Mouse (Mus musculus): ENCODE measurements around the gene Usf3. TPM values are rescaled to one million over a fixed set of nuclear protein-coding genes. Genes with fewer than 3 reads are reported as not detected.

Usf3 gene
- polyA plus RNA-seq, 1 experiment from 2014 or later, result 4.1 TPM

GRCm38 (mm10) chr16:44165182-44165581 lies 7.9 kb upstream of the Usf3 start:
- H3K9me3 ChIP-seq (ENCODE audit: control insufficient read depth, low read length), result no peaks in the 10 kb centered on the region
- no peaks in the 10 kb centered on the region for H3K4me1 ChIP-seq (ENCODE audit: control insufficient read depth, insufficient read depth, low read length)
- DNase-seq (ENCODE audit: low spot score, missing footprints), result peak; percentile 79
- H3K4me2 ChIP-seq, result no peak overlapping the region
- H3K4me3 ChIP-seq (ENCODE audit: low read depth, low read length), result no peak overlapping the region
- WGBS, result 69% methylated on average over 3 of the region's 3 CpGs
- no peaks in the 10 kb centered on the region for H3K36me3 ChIP-seq (ENCODE audit: control insufficient read depth, insufficient read depth, low read length)
- H3K27ac ChIP-seq (ENCODE audit: low read depth, low read length), result no peak overlapping the region
- no peak overlapping the region for H3K9ac ChIP-seq (ENCODE audit: low read length)
- ATAC-seq (ENCODE audit: low FRiP score), result no peak
- H3K27me3 ChIP-seq (ENCODE audit: control insufficient read depth, insufficient read depth, low read length), result no peaks in the 10 kb centered on the region

- no peak for ATAC-seq (ENCODE audit: low FRiP score)
Observed at GRCm38 (mm10) chr16:44168990-44169389, 4.1 kb upstream of the Usf3 start.

DNA sequence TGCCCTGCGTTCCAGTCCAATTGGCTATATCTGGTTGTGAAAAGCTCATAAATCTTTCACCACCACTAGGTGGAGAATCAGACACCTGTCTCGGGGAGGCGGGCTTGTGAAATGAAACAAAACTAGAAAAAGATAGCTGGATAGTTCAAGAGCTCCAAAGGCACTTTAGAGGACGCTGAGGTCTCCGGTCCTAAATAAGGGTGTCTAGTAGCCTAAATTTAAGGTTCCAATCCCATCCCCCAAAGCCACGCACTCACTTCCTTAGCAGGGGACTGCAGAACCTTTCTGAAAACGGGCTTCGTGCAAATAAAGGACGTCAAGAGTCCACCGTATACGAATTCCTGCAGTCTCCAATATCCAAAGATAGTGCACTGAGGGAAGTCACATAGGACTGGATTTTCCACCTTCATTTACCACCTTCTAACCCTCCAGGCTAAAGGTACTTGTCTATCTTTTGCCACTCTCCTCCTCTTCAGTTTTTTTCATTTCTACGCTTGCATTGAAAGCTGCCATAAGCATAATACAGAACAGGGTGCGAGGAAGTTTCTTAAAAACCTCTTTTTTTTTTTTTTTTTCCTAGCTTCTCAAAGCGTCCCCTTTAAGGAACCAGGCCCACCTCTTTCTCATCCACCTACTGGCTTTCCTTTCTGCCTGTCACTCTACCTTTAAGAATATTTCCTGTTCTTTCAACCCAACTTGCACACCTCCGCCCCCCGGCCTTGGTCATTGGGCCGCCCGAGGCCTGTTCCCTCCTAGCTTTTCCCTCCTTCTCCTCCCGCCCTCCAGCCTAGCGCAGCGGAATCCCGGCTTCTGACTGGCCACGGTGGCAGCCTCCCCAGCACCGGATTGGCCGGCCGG lies 520 bp upstream of the Usf3 start:
- peak overlapping the region; percentile 55; the same call in 1 of the 2 replicates for H3K27ac ChIP-seq (ENCODE audit: low read depth, low read length)
- H3K4me2 ChIP-seq, result peak overlapping the region; percentile 77
- H3K36me3 ChIP-seq (ENCODE audit: control insufficient read depth, insufficient read depth, low read length), result no peaks in the 10 kb centered on the region
- H3K27me3 ChIP-seq (ENCODE audit: control insufficient read depth, insufficient read depth, low read length), result no peaks in the 10 kb centered on the region
- H3K4me3 ChIP-seq (ENCODE audit: low read depth, low read length), result peak overlapping the region; percentile 90
- H3K4me1 ChIP-seq (ENCODE audit: control insufficient read depth, insufficient read depth, low read length), result peaks cover 6% of the 10 kb centered on the region
- WGBS, result under 1% methylated on average over 26 of the region's 26 CpGs
- no peaks in the 10 kb centered on the region for H3K9me3 ChIP-seq (ENCODE audit: control insufficient read depth, low read length)
- H3K9ac ChIP-seq (ENCODE audit: low read length), result peak overlapping the region; percentile 74
- ATAC-seq (ENCODE audit: low FRiP score), result peak; percentile 100
- DNase-seq (ENCODE audit: low spot score, missing footprints), result peak; percentile 98

More at GRCm38 (mm10) chr16:44168990-44169389, 4.1 kb upstream of the Usf3 start:
- Histone ChIP-seq H3K9me3 (ENCODE audit: control insufficient read depth, low read length) (no peaks in the 10 kb centered on the region), H3K27me3 (ENCODE audit: control insufficient read depth, insufficient read depth, low read length) (no peaks in the 10 kb centered on the region), H3K9ac (ENCODE audit: low read length) (no peak overlapping the region), H3K4me1 (ENCODE audit: control insufficient read depth, insufficient read depth, low read length) (peaks cover 2% of the 10 kb centered on the region), H3K27ac (ENCODE audit: low read depth, low read length) (no peak overlapping the region), H3K4me2 (no peak overlapping the region), H3K36me3 (ENCODE audit: control insufficient read depth, insufficient read depth, low read length) (no peaks in the 10 kb centered on the region), H3K4me3 (ENCODE audit: low read depth, low read length) (no peak overlapping the region)
- DNase-seq (ENCODE audit: low spot score, missing footprints), result peak; percentile 53
- 93% methylated on average over 4 of the region's 4 CpGs for WGBS

DNA sequence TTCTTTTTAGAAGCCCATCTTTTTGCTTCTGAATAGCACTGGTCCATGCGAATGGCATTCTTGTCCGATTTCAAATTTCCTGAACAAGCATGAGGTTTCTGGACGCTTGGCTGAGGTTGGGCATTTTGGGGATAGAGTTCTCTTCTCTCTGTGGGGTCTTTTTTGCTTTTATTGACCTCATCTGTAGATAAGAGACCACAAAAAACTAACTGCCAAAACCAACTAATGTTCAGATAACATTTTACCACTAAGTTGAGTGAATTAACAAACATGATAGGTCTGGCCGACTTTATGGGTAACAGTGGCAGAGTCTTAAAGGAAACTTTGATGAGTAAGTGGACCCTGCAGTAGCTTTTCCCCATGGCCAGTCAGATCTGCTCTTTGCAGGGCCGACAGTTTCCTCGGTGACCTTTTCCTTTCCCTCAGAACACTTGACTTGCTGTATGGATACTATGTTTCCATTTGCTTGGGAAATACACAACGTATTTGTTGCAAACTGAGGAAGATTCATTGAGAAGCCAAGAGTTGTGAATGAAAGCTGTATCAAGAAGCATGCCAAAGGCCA lies 1.0 kb downstream of the Usf3 start:
- no peaks in the 10 kb centered on the region for H3K27me3 ChIP-seq (ENCODE audit: control insufficient read depth, insufficient read depth, low read length)
- peak overlapping the region; percentile 96 for H3K9ac ChIP-seq (ENCODE audit: low read length)
- no peak for ATAC-seq (ENCODE audit: low FRiP score)
- no peaks in the 10 kb centered on the region for H3K36me3 ChIP-seq (ENCODE audit: control insufficient read depth, insufficient read depth, low read length)
- no peak for DNase-seq (ENCODE audit: low spot score, missing footprints)
- H3K4me3 ChIP-seq (ENCODE audit: low read depth, low read length), result peak overlapping the region; percentile 90
- no peak overlapping the region; the same call in 1 of the 2 replicates for H3K27ac ChIP-seq (ENCODE audit: low read depth, low read length)
- WGBS, result 31% methylated on average over 7 of the region's 7 CpGs
- peak overlapping the region; percentile 72 for H3K4me2 ChIP-seq
- peaks cover 6% of the 10 kb centered on the region for H3K4me1 ChIP-seq (ENCODE audit: control insufficient read depth, insufficient read depth, low read length)
- no peaks in the 10 kb centered on the region for H3K9me3 ChIP-seq (ENCODE audit: control insufficient read depth, low read length)

DNA sequence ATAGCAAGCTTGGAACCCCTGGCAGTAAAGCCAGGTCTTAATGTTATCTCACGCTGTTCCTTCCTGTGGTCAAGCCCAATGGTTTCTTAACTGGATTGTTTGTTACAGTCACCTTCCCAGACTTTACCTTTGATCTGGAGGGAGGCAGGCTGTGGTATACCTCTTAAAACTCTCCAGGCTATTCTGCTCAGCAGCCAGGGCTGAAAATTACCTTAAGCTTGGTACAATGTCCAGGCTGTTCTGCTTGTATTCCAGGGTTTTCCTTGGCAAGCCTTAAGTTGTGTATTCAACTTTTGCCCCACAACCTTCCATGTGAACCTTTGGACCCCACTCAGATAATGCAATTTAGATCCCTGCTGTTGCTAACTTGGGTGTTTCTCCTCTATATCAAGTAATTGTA lies 2.0 kb downstream of the Usf3 start:
- Histone ChIP-seq H3K4me1 (ENCODE audit: control insufficient read depth, insufficient read depth, low read length) (peaks cover 6% of the 10 kb centered on the region), H3K4me2 (no peak overlapping the region), H3K9me3 (ENCODE audit: control insufficient read depth, low read length) (no peaks in the 10 kb centered on the region), H3K27ac (ENCODE audit: low read depth, low read length) (no peak overlapping the region), H3K9ac (ENCODE audit: low read length) (no peak overlapping the region), H3K36me3 (ENCODE audit: control insufficient read depth, insufficient read depth, low read length) (no peaks in the 10 kb centered on the region), H3K27me3 (ENCODE audit: control insufficient read depth, insufficient read depth, low read length) (no peaks in the 10 kb centered on the region), H3K4me3 (ENCODE audit: low read depth, low read length) (no peak overlapping the region)
- 78% methylated on average over 1 of the region's 1 CpGs for WGBS
- DNase-seq (ENCODE audit: low spot score, missing footprints) (peak; percentile 69), ATAC-seq (ENCODE audit: low FRiP score) (no peak)

- Histone ChIP-seq H3K4me3 (ENCODE audit: low read depth, low read length) (no peak overlapping the region), H3K27me3 (ENCODE audit: control insufficient read depth, insufficient read depth, low read length) (no peaks in the 10 kb centered on the region), H3K9ac (ENCODE audit: low read length) (no peak overlapping the region), H3K36me3 (ENCODE audit: control insufficient read depth, insufficient read depth, low read length) (no peaks in the 10 kb centered on the region), H3K27ac (ENCODE audit: low read depth, low read length) (no peak overlapping the region), H3K4me2 (no peak overlapping the region), H3K4me1 (ENCODE audit: control insufficient read depth, insufficient read depth, low read length) (peaks cover 6% of the 10 kb centered on the region), H3K9me3 (ENCODE audit: control insufficient read depth, low read length) (no peaks in the 10 kb centered on the region)
- WGBS, result 97% methylated on average over 2 of the region's 2 CpGs
- no peak for DNase-seq (ENCODE audit: low spot score, missing footprints)
- ATAC-seq (ENCODE audit: low FRiP score), result no peak
Observed at GRCm38 (mm10) chr16:44176511-44176910, 3.5 kb downstream of the Usf3 start.

DNA sequence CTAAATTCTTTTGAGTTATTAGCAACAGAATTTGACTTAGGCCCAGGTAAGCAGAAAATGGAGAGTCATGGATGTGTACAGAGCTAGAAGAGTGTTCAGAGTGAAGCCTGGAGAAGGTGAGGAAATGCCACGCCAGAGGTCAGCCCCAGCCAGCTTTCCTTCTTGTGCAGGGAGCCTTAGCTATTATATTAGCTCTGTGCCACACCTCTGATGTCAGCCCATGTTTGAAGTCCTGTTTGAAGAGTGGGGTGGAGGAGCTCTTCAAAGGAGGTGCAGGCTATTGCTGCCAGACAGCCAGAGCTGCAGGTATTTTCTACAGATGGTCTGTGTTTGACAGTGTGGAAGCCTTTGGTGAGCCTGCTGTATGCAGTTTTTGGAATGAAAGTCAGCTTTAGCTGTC lies 5.5 kb downstream of the Usf3 start:
- no peak overlapping the region for H3K4me3 ChIP-seq (ENCODE audit: low read depth, low read length)
- H3K9me3 ChIP-seq (ENCODE audit: control insufficient read depth, low read length), result no peaks in the 10 kb centered on the region
- H3K9ac ChIP-seq (ENCODE audit: low read length), result no peak overlapping the region
- H3K27ac ChIP-seq (ENCODE audit: low read depth, low read length), result no peak overlapping the region
- no peaks in the 10 kb centered on the region for H3K27me3 ChIP-seq (ENCODE audit: control insufficient read depth, insufficient read depth, low read length)
- no peak for ATAC-seq (ENCODE audit: low FRiP score)
- WGBS, result 82% methylated on average over 1 of the region's 1 CpGs
- DNase-seq (ENCODE audit: low spot score, missing footprints), result no peak
- H3K4me2 ChIP-seq, result no peak overlapping the region
- H3K4me1 ChIP-seq (ENCODE audit: control insufficient read depth, insufficient read depth, low read length), result peaks cover 6% of the 10 kb centered on the region
- 0 out of 2 replicates have a peak, but pooled peaks cover 2% of the 10 kb centered on the region for H3K36me3 ChIP-seq (ENCODE audit: control insufficient read depth, insufficient read depth, low read length)

DNA sequence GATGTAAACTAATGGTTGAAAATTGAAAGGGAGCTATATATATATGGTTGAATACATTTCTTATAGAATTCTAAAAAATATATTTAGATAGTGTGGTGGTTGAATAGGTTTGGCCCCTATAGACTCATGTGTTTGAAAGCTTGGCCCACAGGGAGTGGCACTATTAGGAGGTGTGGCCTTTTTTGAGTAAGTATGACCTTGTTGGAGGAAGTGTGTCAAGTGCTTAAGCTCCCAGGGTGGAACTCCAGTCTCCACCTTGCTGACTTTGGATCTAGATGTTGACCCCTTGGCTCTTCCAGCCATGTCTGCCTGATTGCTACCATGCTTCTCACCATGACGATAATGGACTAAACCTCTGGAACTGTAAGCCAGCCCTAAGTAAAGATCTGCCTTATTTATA lies 9.6 kb downstream of the Usf3 start:
- ATAC-seq (ENCODE audit: low FRiP score), result no peak
- Histone ChIP-seq H3K4me3 (ENCODE audit: low read depth, low read length) (no peak overlapping the region), H3K27me3 (ENCODE audit: control insufficient read depth, insufficient read depth, low read length) (no peaks in the 10 kb centered on the region), H3K9ac (ENCODE audit: low read length) (no peak overlapping the region), H3K4me1 (ENCODE audit: control insufficient read depth, insufficient read depth, low read length) (no peaks in the 10 kb centered on the region), H3K27ac (ENCODE audit: low read depth, low read length) (no peak overlapping the region), H3K36me3 (ENCODE audit: control insufficient read depth, insufficient read depth, low read length) (0 out of 2 replicates have a peak, but pooled peaks cover 2% of the 10 kb centered on the region), H3K4me2 (no peak overlapping the region), H3K9me3 (ENCODE audit: control insufficient read depth, low read length) (no peaks in the 10 kb centered on the region)
- DNase-seq (ENCODE audit: low spot score, missing footprints), result no peak
- WGBS, result 97% methylated on average over 1 of the region's 1 CpGs

DNA sequence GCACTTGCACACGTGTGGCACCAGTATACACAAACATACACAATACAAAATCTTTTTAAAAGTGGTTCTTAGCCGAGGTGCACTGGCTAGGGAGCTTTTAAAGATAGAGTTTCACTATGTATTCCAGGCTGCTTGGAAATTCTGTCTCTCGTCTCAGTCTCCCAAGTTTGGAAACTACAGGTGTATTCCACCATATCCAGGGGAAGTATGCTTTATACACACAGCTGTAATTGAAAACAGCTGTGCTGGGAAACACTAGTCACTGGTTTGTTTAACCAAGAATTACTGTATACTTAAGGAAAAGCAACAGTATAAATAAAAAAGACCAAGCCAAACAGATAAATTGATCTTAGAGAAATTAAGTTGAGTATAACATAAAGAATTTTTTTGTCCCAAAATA lies 11.7 kb downstream of the Usf3 start:
- Histone ChIP-seq H3K27me3 (ENCODE audit: control insufficient read depth, insufficient read depth, low read length) (no peaks in the 10 kb centered on the region), H3K4me2 (no peak overlapping the region), H3K4me3 (ENCODE audit: low read depth, low read length) (no peak overlapping the region), H3K36me3 (ENCODE audit: control insufficient read depth, insufficient read depth, low read length) (0 out of 2 replicates have a peak, but pooled peaks cover 2% of the 10 kb centered on the region), H3K9ac (ENCODE audit: low read length) (no peak overlapping the region), H3K4me1 (ENCODE audit: control insufficient read depth, insufficient read depth, low read length) (no peaks in the 10 kb centered on the region), H3K9me3 (ENCODE audit: control insufficient read depth, low read length) (peaks cover 3% of the 10 kb centered on the region; the same call in 1 of the 2 replicates), H3K27ac (ENCODE audit: low read depth, low read length) (no peak overlapping the region)
- WGBS, result 86% methylated on average over 3 of the region's 3 CpGs
- ATAC-seq (ENCODE audit: low FRiP score) (no peak), DNase-seq (ENCODE audit: low spot score, missing footprints) (no peak)

Data from midbrain, embryonic 11.5 days (tissue).